In the genomic region with DNA sequence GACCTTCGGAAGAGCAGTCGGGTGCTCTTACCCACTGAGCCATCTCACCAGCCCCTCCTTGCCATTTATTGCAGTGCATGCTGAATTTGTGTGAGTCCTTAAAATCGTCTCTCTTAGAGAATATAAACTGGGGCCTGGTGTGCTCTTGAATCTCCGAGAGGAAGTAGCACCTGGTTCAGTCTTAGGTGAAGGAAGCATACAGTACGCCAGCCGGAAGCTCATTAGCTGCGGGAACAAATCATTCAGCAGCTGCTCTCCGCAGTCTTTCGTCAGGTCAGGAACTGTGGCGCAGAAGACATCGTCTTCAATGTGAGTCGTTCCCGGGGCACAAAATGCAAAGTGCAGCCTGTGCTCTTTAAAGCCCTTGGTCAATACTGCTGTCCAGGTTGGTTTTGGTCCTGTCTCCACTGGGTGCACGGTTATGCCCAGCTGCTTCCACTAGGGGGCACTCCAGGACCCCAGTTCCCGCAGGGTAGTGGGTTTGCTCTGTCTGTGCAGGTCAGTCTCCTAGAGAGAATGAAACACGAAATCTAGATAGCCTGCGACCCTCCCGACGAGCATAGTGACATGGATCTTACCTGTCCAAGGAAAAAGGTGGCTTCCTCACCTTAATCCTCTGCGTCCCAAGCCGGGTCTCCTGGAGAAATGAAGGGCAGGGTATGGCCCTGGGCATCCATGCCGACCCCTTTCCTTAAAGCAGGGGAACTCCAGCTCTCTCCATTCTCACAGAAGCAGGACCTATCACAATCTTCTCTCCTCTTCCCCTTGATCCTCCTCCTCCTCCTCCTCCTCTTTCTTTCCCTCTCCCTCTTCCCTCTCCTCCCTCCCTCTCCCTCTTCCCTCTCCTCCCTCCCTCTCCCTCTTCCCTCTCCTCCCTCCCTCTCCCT, we compare ENCODE assay signal across 7 mouse cellular contexts. TPM values are rescaled to one million over a fixed set of nuclear protein-coding genes. Genes with fewer than 3 reads are reported as not detected.
DNase-seq lines count a peak whose midpoint lies in the region; ATAC-seq lines count a peak whose summit lies in the region.

No protein-coding gene starts in this region.

- peak; percentile 75 for DNase-seq in adrenal gland, adult 8-10 months
- peak; percentile 90 for DNase-seq in embryo, embryonic 9.5 days (ENCODE audit: extremely low spot score)
- DNase-seq in kidney, adult 11 months, result peak; percentile 83
- DNase-seq in left cerebral cortex, postnatal 4 days, result peak; percentile 87
- DNase-seq in spleen, adult 12 weeks (ENCODE audit: low spot score), result peak; percentile 42

- peak; percentile 97 for ATAC-seq in granulocyte monocyte progenitor cell, adult 5-6 weeks (replicated peaks; ENCODE audit: poor library complexity, severe bottlenecking)
- ATAC-seq in midbrain, embryonic 12.5 days (ENCODE audit: low FRiP score, low read depth), result peak; percentile 82

- no peak overlapping the region for H3K9ac ChIP-seq in midbrain, embryonic 12.5 days (replicated peaks)

- no peaks in the 10 kb centered on the region for H3K36me3 ChIP-seq in midbrain, embryonic 12.5 days

- H3K4me3 ChIP-seq in midbrain, embryonic 12.5 days, result no peak overlapping the region

- no peaks in the 10 kb centered on the region for H3K27me3 ChIP-seq in midbrain, embryonic 12.5 days

- 0 out of 2 replicates have a peak, but pooled peaks cover 3% of the 10 kb centered on the region for H3K4me1 ChIP-seq in midbrain, embryonic 12.5 days

- H3K4me2 ChIP-seq in midbrain, embryonic 12.5 days (replicated peaks), result 0 out of 2 replicates have a peak overlapping the region, but pooled peaks have one; percentile 8

- intact Hi-C loops in left cerebral cortex, postnatal 4 days (cut with DNase I), result loop anchor here (5.0 to 10.0 kb wide), 2 partner anchors 46 to 169 kb away; no protein-coding TSS in a partner anchor

- 30% methylated on average over 22 of the region's 22 CpGs for WGBS in midbrain, embryonic 12.5 days

- no peak overlapping the region for H3K27ac ChIP-seq in midbrain, embryonic 12.5 days (replicated peaks)

- no peaks in the 10 kb centered on the region for H3K9me3 ChIP-seq in midbrain, embryonic 12.5 days

RNA-seq across cellular contexts. Expression of a gene that starts 18.0 kb away (rescaled TPM):
- total RNA-seq in adrenal gland, adult 8-10 months (2022), result 100 to 1,000 TPM; 293 to 561 (median 377) TPM
- not detected in 2 replicates for total RNA-seq in granulocyte monocyte progenitor cell, adult 5-6 weeks (2014; fragmentation: Nextera tagmentation)
- 0.98 TPM in 1 of 2 replicates, not detected in the other for total RNA-seq in granulocyte monocyte progenitor cell, adult 5-6 weeks (2017)
- total RNA-seq in left cerebral cortex, postnatal 4 days (2021), result 1 to 10 TPM; 1.5 to 2.0 TPM
- polyA plus RNA-seq in midbrain, embryonic 12.5 days (2016; fragmentation: Nextera tagmentation; extraction: Ambion mirVana), result 0.54 and 0.58 TPM in 2 replicates

RNA-seq across cellular contexts. Expression of a gene that starts 32.5 kb away (rescaled TPM):
- 10 to 100 TPM; 69.8 to 78.4 (median 73.4) TPM for total RNA-seq in adrenal gland, adult 8-10 months (2022)
- 82.9 and 93.1 TPM in 2 replicates for total RNA-seq in granulocyte monocyte progenitor cell, adult 5-6 weeks (2014; fragmentation: Nextera tagmentation)
- total RNA-seq in granulocyte monocyte progenitor cell, adult 5-6 weeks (2017), result 137 and 140 TPM in 2 replicates
- 10 to 100 TPM; 92.6 to 92.8 TPM for total RNA-seq in left cerebral cortex, postnatal 4 days (2021)
- 147 and 148 TPM in 2 replicates for polyA plus RNA-seq in midbrain, embryonic 12.5 days (2016; fragmentation: Nextera tagmentation; extraction: Ambion mirVana)

RNA-seq across cellular contexts. Expression of a gene that starts 41.7 kb away (rescaled TPM):
- not detected for total RNA-seq in adrenal gland, adult 8-10 months (2022)
- not detected in 2 replicates for total RNA-seq in granulocyte monocyte progenitor cell, adult 5-6 weeks (2014; fragmentation: Nextera tagmentation)
- 0.05 TPM in 1 of 2 replicates, not detected in the other for total RNA-seq in granulocyte monocyte progenitor cell, adult 5-6 weeks (2017)
- total RNA-seq in left cerebral cortex, postnatal 4 days (2021), result not detected
- not detected in 2 replicates for polyA plus RNA-seq in midbrain, embryonic 12.5 days (2016; fragmentation: Nextera tagmentation; extraction: Ambion mirVana)

RNA-seq across cellular contexts. Expression of a gene that starts 55.8 kb away (rescaled TPM):
- total RNA-seq in adrenal gland, adult 8-10 months (2022), result not detected
- not detected in 2 replicates for total RNA-seq in granulocyte monocyte progenitor cell, adult 5-6 weeks (2014; fragmentation: Nextera tagmentation)
- not detected in 2 replicates for total RNA-seq in granulocyte monocyte progenitor cell, adult 5-6 weeks (2017)
- not detected for total RNA-seq in left cerebral cortex, postnatal 4 days (2021)
- not detected in 2 replicates for polyA plus RNA-seq in midbrain, embryonic 12.5 days (2016; fragmentation: Nextera tagmentation; extraction: Ambion mirVana)

Comparison
In these comparisons a context has a peak if more than half of its experiments do, and no peak if none do; other contexts are left out.
1. RNA of a gene that starts 18.0 kb away (total RNA-seq): 293 to 561 TPM in adrenal gland, adult 8-10 months; 1.5 to 2.0 TPM in left cerebral cortex, postnatal 4 days and 0.98 TPM in granulocyte monocyte progenitor cell, adult 5-6 weeks; every median in the first group is over 10 times any median in the second.
2. Peak in every context shown above with its lines, with median percentiles within 50 percentile points of each other: DNase-seq.